Comparison of ENCODE assay signal across 29 mouse cellular contexts in the genomic region with DNA sequence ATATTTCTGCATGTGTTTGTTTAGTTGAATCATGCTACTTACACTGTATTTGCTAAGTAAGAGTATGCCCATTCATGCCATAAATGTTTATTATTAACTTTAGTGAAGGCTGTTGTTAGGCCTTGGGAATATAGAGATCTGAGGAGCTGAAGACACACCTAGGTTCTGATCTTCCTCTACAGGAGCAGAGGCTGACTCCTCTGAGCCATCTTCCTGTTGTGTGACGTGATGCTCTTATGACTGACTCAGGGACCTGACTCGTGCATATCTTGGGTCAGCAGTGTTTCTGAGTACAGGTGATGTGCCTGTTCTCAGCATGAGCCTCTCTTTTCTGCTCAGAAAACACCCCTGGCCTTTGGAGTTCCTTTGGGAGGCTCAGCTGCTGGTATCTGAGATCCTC. TPM values are rescaled to one million over a fixed set of nuclear protein-coding genes. Genes with fewer than 3 reads are reported as not detected.
"Had no signal": no experiment of that assay in that cellular context is flagged by ENCODE, and none has a peak within 500 bp of the region (broad histone marks: within the 10 kb centered on the region; RNA-seq: fewer than 3 reads in every experiment).

No protein-coding gene starts in this region.

- H3K9ac ChIP-seq: heart, embryonic 13.5 days; heart, embryonic 15.5 days; hindbrain, embryonic 13.5 days; hindbrain, embryonic 15.5 days; kidney, embryonic 15.5 days; limb, embryonic 13.5 days; limb, embryonic 15.5 days; liver, embryonic 12.5 days had no signal

- ATAC-seq: hindbrain, postnatal 0 days; liver, embryonic 12.5 days had no signal

- DNase-seq: gastrocnemius, postnatal 14 days; gastrocnemius, postnatal 36 days; heart, adult 11 months; heart, adult 2 months; heart, postnatal 14 days; heart, postnatal 36 days; kidney, adult 11 months; kidney, adult 2 months; kidney, adult 9 months; kidney, postnatal 14 days; kidney, postnatal 36 days; layer of hippocampus, adult 9-11 months; layer of hippocampus, postnatal 36 days; left cerebral cortex, postnatal 4 days had no signal

- H3K36me3 ChIP-seq: heart, embryonic 13.5 days; heart, embryonic 15.5 days; hindbrain, embryonic 13.5 days; hindbrain, embryonic 15.5 days; kidney, embryonic 15.5 days; limb, embryonic 13.5 days; limb, embryonic 15.5 days; liver, embryonic 12.5 days had no signal

- H3K27me3 ChIP-seq: heart, embryonic 15.5 days; hindbrain, embryonic 13.5 days; hindbrain, embryonic 15.5 days; kidney, embryonic 15.5 days; limb, embryonic 13.5 days; limb, embryonic 15.5 days; liver, embryonic 12.5 days had no signal

- H3K4me1 ChIP-seq: heart, embryonic 13.5 days; heart, embryonic 15.5 days; hindbrain, embryonic 13.5 days; limb, embryonic 13.5 days; limb, embryonic 15.5 days; liver, embryonic 12.5 days had no signal

- H3K9me3 ChIP-seq: heart, embryonic 13.5 days; heart, embryonic 15.5 days; hindbrain, embryonic 13.5 days; hindbrain, embryonic 15.5 days; kidney, embryonic 15.5 days; limb, embryonic 13.5 days; limb, embryonic 15.5 days; liver, embryonic 12.5 days had no signal

- H3K27ac ChIP-seq: heart, adult 2 months; heart, embryonic 13.5 days; heart, embryonic 15.5 days; hindbrain, embryonic 13.5 days; hindbrain, embryonic 15.5 days; hindbrain, postnatal 0 days; kidney, embryonic 15.5 days; kidney, postnatal 0 days; limb, embryonic 13.5 days; limb, embryonic 15.5 days; liver, embryonic 12.5 days had no signal

- H3K4me3 ChIP-seq: heart, adult 2 months; heart, embryonic 13.5 days; heart, embryonic 15.5 days; hindbrain, embryonic 13.5 days; hindbrain, embryonic 15.5 days; kidney, embryonic 15.5 days; limb, embryonic 13.5 days; limb, embryonic 15.5 days; liver, embryonic 12.5 days had no signal

- H3K4me2 ChIP-seq: heart, embryonic 11.5 days; heart, embryonic 13.5 days; heart, embryonic 15.5 days; hindbrain, embryonic 13.5 days; hindbrain, embryonic 15.5 days; kidney, embryonic 15.5 days; limb, embryonic 13.5 days; limb, embryonic 15.5 days; liver, embryonic 12.5 days had no signal

RNA-seq across cellular contexts. Expression of a gene that starts 7.3 kb away (rescaled TPM):
- polyA plus RNA-seq: heart, adult 2 months; heart, embryonic 11.5 days; heart, embryonic 15.5 days; heart, postnatal 0 days; hindbrain, embryonic 11.5 days; limb, embryonic 11.5 days; liver, adult 2 months; liver, embryonic 12.5 days had no signal
